ENCODE assay signal across 7 mouse cellular contexts in the genomic region with DNA sequence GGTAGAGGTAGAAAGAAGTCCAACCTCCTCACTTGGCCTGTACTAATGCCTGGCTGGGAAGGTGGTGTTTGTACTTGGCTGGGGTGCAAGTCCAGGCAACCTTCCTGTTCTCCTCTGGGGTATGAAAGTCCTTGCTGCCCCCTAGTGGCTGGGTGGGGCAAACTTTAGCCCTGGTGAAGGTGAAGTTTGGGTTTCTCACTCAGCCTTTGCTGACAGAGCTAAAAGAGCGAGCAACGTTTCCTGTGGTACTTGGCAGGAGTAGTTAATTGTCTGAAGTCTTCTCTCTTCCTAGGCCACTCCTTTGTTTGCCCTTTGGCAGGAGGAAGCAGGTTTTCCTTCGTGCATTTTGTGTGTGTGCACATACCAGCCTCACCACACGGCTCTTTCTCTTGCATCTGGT. TPM values are rescaled to one million over a fixed set of nuclear protein-coding genes. Genes with fewer than 3 reads are reported as not detected.
DNase-seq lines count a peak whose midpoint lies in the region; ATAC-seq and TF ChIP-seq lines count a peak whose summit lies in the region.

No protein-coding gene starts in this region.

- no peak for ATAC-seq in heart, postnatal 0 days (ENCODE audit: insufficient read depth, low read depth)

- peaks cover 3% of the 10 kb centered on the region; the same call in 1 of the 2 replicates for H3K4me1 ChIP-seq in heart, postnatal 0 days (ENCODE audit: control insufficient read depth, insufficient read depth)

- no peaks in the 10 kb centered on the region for H3K9me3 ChIP-seq in heart, postnatal 0 days (replicated peaks; ENCODE audit: control insufficient read depth, low read length)

- no peak overlapping the region for H3K27ac ChIP-seq in heart, postnatal 0 days (ENCODE audit: low read depth)

- TF ChIP-seq CTCF in heart, postnatal 0 days (IDR thresholded peaks at IDR 0.05; ENCODE audit: low read depth), result peak; percentile 64

- DNase-seq in A20 (ENCODE audit: low read depth, low spot score), result peak; percentile 82
- peak; percentile 82 for DNase-seq in CD4-positive, CD25-positive, alpha-beta regulatory T cell, adult 2 months (ENCODE audit: low read depth, low spot score)
- DNase-seq in adrenal gland, postnatal 36 days, result peak; percentile 68 to 86
- DNase-seq in heart, postnatal 0 days (ENCODE audit: low spot score), result no peak
- peak; percentile 15 for DNase-seq in left cerebral cortex, adult 11 months (ENCODE audit: low spot score)
- DNase-seq in natural killer cell, adult 2 months (ENCODE audit: low spot score in 2 of 2), result peak; percentile 56 to 72
- peak; percentile 67 for DNase-seq in thymus, postnatal 0 days (ENCODE audit: low spot score)

- no peak overlapping the region for H3K4me3 ChIP-seq in heart, postnatal 0 days (ENCODE audit: low read depth, low read length)

- TF ChIP-seq EP300 in heart, postnatal 0 days (IDR thresholded peaks at IDR 0.05; ENCODE audit: low read depth), result no peak

- H3K36me3 ChIP-seq in heart, postnatal 0 days (replicated peaks; ENCODE audit: control insufficient read depth, insufficient read depth, low read length), result no peaks in the 10 kb centered on the region

- no peak overlapping the region for H3K9ac ChIP-seq in heart, postnatal 0 days (replicated peaks; ENCODE audit: low read depth, low read length)

- 25% methylated on average over 4 of the region's 4 CpGs for WGBS in heart, postnatal 0 days

- H3K4me2 ChIP-seq in heart, postnatal 0 days (ENCODE audit: low read depth, low read length), result no peak overlapping the region

- 0 out of 2 replicates have a peak, but pooled peaks cover 8% of the 10 kb centered on the region for H3K27me3 ChIP-seq in heart, postnatal 0 days (ENCODE audit: control insufficient read depth, insufficient read depth, low read length)

RNA-seq across cellular contexts. Expression of gene Pigh, which starts 3.1 kb away (rescaled TPM):
- total RNA-seq in adrenal gland, postnatal 36 days (2021), result 10 to 100 TPM in 1 of 2 experiments, 1 to 10 TPM in 1; 7.8 to 11.6 TPM
- total RNA-seq in heart, postnatal 0 days (2014; rRNA removed; ENCODE audit: low replicate concordance), result 6.2 and 9.8 TPM in 2 replicates
- polyA plus RNA-seq in heart, postnatal 0 days (2015; fragmentation: Nextera tagmentation; extraction: Ambion mirVana), result 9.6 and 9.7 TPM in 2 replicates
- 18.0 and 19.5 TPM in 2 replicates for polyA plus RNA-seq in thymus, postnatal 0 days (2015; fragmentation: Nextera tagmentation; extraction: Ambion mirVana)

RNA-seq across cellular contexts. Expression of gene Arg2, which starts 38.0 kb away (rescaled TPM):
- under 1 TPM; 0.33 to 0.56 TPM for total RNA-seq in adrenal gland, postnatal 36 days (2021)
- total RNA-seq in heart, postnatal 0 days (2014; rRNA removed; ENCODE audit: low replicate concordance), result 3.0 TPM in 1 of 2 replicates, not detected in the other
- polyA plus RNA-seq in heart, postnatal 0 days (2015; fragmentation: Nextera tagmentation; extraction: Ambion mirVana), result 0.21 TPM in 1 of 2 replicates, not detected in the other
- polyA plus RNA-seq in thymus, postnatal 0 days (2015; fragmentation: Nextera tagmentation; extraction: Ambion mirVana), result 4.0 and 4.3 TPM in 2 replicates
